Mouse (Mus musculus) heart, postnatal 10 days (tissue): Measurements from ENCODE around the gene Psmd11. TPM values are rescaled to one million over a fixed set of nuclear protein-coding genes. Genes with fewer than 3 reads are reported as not detected.
"Not testable (repeated sequence)": the region's sequence is repeated elsewhere in the genome, so short reads cannot be mapped to it uniquely, and the experiment has no call there.

Experiments used
- DNase-seq, 2 experiments: peaks; one replicate each; pipeline ENCODE4 v3.0.0; 2021
- intact Hi-C: fragments of 180-260 bp; cut with DNase I; formaldehyde crosslinking; loops from one replicate; pipeline ENCODE4 v1.15.1; 2025
- total RNA-seq, 2 experiments: library from RNA; stranded (reverse); gene quantifications; 2 replicates each; pipeline ENCODE4 v1.2.3; 2021

Psmd11 gene
- 100 to 1,000 TPM; 109 to 117 TPM for total RNA-seq

GRCm38 (mm10) chr11:80428381-80429008 lies at the start of gene Psmd11:
Gene Psmd11, plus strand, starts transcription at chr11:80428615.
- intact Hi-C loops: loop anchor here (1.0 to 10.0 kb wide), 2 partner anchors 242 to 386 kb away; partner anchors contain the start of gene Tmem98
- peak; percentile 96 to 97 for DNase-seq

DNA sequence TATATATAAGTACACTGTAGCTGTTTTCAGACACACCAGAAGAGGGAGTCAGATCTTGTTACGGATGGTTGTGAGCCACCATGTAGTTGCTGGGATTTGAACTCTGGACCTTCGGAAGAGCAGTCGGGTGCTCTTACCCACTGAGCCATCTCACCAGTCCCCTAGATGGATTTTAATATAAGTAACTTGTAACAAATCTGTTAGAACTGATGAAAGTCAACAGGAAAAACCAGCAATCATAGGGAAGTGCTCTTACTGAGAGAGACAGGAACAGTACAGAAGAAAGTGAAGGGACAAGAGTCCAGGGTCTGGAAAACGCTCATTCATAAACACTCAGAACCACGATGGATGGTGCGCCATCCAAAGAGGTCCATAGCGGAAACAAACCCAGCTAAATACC lies 49.2 kb upstream of the Psmd11 start:
- DNase-seq: not testable (repeated sequence)

DNA sequence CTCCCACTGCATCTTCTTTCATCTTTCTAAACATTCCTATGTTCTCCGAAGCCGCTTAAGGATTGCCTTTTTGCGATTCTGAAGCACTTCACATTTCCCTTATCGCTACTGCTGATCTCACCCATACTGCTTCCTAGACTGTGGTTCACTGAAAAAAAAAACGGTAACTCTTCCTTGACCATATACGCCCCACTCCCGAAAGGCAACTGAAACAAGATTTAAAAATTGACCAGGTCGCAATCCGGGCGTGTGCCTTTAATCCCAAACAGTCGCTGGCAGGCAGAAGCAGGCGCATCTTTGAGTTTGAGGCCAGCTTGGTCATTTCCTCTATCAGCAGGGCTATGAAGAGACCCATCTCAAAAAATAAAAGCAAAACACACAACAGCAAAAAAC lies 45.8 kb upstream of the Psmd11 start:
- peak in 1 of 2 experiments; percentile 68 for DNase-seq
- intact Hi-C loops: no loop called here

More for the DNA sequence above, 49.2 kb upstream of the Psmd11 start:
- intact Hi-C loops: not testable (repeated sequence)

- intact Hi-C loops: no loop called here
- DNase-seq: peak; percentile 99
Observed at GRCm38 (mm10) chr11:80383019-80383625, 45.3 kb upstream of the Psmd11 start, which contains the start of gene Zfp207. Gene Zfp207, plus strand, starts transcription at chr11:80383279.

- intact Hi-C loops: no loop called here
- DNase-seq: no peak
Observed at GRCm38 (mm10) chr11:80383626-80384046, 44.8 kb upstream of the Psmd11 start.

DNA sequence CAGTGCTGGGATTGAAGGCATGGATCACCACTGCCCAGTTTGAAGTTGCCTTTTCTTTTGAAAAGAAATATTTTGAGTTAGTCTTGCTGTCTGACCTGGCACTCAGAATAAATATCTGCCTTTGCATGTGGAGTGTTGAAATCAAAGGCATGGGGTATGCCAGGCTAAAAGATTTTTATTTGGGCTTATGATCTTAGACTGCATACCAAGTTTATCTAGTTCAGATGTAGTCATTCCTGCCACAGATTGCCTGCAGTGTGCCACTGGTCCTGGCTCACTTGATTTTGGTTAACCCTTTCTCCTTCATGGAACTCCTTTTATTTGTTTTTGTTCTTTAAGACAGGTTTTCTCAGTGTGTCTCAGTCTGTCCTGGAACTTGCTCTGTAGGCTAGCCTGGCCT lies 44.0 kb upstream of the Psmd11 start:
- DNase-seq: peak in 1 of 2 experiments; percentile 17
- intact Hi-C loops: no loop called here

DNA sequence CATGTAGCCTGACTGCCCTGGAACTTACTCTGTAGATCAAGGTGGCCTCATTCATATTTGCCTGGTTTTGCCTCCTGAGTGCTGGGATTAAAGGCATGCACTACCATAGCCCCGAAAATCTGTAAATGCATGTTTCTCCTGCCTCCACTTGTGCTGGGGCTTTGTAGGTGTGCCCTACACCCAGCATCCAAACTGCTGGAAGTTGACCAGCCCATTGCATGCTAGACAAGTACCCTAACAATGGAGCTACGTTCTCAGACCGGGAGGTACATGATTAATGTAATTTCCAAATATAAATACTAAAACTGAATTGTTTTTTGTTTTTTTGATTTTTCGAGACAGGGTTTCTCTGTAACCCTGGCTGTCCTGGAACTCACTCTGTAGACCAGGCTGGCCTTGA lies 43.4 kb upstream of the Psmd11 start:
- intact Hi-C loops: no loop called here
- no peak for DNase-seq

- intact Hi-C loops: no loop called here
- no peak for DNase-seq
Observed at GRCm38 (mm10) chr11:80386790-80387189, 41.6 kb upstream of the Psmd11 start.

DNA sequence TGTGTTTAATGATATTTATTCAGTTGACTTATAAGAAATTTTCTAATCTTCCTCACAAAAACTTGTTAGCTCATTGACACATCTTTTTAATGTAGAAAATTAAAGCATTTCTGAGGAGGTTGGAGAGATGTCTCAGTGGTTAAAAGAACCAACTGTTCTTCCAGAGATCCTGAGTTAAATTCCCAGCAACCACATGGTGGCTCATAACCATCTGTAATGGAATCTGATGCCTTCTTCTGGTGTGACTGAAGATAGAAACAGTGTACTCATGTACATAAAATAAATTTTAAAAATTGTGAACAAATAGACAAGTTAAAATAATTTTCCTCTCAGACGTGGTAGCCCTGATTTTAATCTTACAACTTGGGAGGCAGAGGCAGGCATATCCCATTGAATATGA lies 38.5 kb upstream of the Psmd11 start:
- intact Hi-C loops: no loop called here
- DNase-seq: no peak

DNA sequence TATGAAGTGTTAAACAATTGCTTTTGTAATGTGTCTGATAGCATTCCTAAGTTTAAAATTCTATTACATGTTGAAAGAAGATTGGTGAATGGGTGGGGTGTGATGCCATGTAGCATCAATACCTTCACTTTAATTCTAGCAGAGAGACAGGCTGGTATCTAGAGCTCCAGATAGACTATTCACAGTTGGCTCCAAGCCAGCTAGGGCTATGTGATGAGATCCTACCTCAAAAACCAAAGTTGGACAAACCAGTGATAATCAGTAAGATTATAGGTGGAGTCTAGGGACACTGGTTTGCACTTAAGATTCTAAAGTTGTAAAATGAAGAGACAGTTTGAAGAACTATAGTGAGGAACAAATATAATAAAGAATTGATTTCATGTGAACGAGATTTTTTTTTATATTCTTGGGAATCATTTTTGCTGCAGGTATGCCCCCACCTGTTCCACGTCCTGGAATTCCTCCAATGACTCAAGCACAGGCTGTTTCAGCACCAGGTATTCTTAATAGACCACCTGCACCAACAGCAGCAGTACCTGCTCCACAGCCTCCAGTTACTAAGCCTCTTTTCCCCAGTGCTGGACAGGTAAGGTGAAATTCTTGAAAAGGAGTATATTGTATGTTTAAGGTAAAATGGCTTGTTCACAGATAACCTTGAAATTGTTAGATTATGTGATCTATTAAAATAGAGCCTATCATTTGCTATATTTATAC lies 36.9 kb upstream of the Psmd11 start:
- DNase-seq: no peak
- intact Hi-C loops: no loop called here

DNA sequence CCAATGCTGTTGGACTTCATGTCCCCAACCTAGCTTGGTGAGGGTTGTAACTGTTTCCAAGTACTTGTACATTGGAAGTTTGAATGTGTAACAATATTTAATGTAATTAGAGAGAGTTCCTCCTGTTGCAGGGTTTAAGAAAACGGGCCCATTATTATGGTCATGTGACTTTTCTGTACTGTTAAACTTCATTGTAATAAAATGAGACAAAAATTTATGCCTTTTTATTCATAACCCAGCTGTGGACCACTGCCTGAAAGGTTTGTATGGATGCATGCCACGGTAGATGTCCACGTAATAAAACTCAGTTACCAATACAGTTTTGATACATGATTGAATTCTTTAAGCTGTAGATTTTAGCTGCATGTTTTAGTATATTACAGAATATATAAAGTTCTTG lies 32.5 kb upstream of the Psmd11 start:
- no peak for DNase-seq
- intact Hi-C loops: no loop called here

DNA sequence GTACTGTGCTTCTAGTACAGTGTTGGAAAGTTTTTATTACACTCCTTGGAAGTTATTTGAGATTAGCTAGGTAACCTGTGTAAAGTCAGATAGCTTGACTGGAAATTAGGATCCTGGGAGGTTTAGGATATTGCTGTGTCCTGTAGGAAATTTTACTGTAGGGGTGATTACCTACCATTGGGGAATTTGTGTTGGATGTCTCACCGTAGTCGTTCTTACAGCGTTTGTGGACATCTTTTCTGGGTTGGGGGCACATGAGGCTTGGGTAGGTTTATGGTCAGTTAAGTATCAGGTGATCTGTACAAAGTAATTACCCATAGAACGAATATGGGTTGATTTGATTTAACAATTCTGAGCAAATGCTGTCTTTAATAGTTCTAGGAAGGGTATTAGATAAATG lies 31.8 kb upstream of the Psmd11 start:
- intact Hi-C loops: no loop called here
- DNase-seq: no peak

GRCm38 (mm10) chr11:80407878-80408277 lies 20.5 kb upstream of the Psmd11 start:
- intact Hi-C loops: not testable (repeated sequence)

DNA sequence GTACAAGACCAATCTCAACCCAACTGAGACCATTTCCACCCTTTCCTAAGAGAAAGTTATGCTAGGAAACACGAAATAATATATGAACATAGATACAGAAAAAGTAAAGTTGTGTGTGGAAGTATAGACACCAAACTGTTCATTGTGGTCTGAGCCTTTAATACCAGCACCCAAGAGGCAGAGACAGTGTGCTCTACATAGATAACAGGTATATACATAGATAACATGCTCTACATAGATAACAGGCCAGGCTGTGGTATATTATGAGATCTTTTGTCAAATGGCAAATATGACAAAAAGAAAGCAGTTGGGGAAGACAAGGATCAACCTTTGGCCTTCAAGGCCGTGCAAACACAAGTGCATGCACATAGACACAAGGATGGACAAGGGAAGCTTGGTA lies 18.0 kb upstream of the Psmd11 start:
- intact Hi-C loops: no loop called here

More at GRCm38 (mm10) chr11:80407878-80408277, 20.5 kb upstream of the Psmd11 start:
- not testable (repeated sequence) for DNase-seq

GRCm38 (mm10) chr11:80417085-80417484 lies 11.3 kb upstream of the Psmd11 start:
- DNase-seq: no peak
- intact Hi-C loops: no loop called here

More for the DNA sequence above, 18.0 kb upstream of the Psmd11 start:
- no peak for DNase-seq

DNA sequence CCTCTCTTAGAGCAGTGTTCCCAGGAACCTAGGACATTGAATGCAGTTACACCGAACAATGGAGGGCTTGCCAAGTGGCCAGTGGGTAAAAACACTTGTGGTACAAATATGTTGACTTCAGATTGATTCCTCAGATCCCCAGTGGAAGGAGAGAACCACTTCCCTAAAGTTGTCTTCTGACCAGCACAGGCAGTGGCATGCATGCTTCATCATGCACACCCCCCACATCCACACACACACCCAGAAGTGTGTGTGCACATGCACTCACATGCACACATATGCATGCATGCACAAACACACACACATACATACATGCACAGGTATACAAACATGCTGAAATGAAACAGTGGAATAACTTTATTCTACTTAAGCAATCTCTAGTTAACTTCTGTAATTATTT lies 8.7 kb upstream of the Psmd11 start:
- no peak for DNase-seq
- intact Hi-C loops: loop anchor here (10.0 kb wide), 1 partner anchor 395 kb away; the partner anchor contains the start of gene Tmem98

DNA sequence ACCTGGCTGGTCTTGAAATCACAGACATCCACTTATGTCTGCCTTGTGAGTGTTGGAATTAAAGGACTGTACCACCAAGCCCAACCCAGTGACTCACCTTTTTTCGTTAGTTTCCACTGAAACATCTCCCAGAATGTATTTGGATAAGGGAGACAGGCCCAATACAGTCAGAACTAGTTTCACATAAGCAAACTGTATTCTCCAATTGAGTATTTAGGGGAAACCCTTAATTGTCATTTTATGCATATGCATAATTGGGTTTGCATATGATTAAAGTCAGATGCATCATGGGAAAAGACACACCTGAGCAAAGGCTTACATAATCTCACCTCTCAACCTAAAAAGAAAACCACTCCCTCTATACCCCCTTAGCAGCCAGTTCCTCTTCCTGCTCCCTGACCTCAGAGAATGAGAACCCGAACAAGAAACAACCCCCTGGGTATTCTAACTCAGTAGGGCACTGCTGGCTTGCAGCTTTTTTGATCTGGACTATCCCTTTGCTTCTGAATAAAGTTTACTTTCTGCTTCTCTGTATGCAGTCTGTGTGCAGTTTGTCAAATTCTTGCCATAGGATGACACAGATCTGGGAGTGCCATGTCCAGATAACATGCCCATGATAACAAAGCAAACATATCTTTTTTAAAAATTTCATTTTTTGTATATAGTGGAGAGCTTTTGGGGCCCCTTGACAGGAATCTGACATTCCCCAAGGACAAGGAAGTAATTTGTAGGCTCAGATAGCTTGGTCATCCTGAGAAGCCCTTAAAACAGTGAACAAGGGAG lies 8.0 kb upstream of the Psmd11 start:
- DNase-seq: no peak
- intact Hi-C loops: loop anchor here (10.0 kb wide), 1 partner anchor 394 kb away; the partner anchor contains the start of gene Tmem98

- DNase-seq: no peak
Observed at GRCm38 (mm10) chr11:80421421-80422047, 6.9 kb upstream of the Psmd11 start.

DNA sequence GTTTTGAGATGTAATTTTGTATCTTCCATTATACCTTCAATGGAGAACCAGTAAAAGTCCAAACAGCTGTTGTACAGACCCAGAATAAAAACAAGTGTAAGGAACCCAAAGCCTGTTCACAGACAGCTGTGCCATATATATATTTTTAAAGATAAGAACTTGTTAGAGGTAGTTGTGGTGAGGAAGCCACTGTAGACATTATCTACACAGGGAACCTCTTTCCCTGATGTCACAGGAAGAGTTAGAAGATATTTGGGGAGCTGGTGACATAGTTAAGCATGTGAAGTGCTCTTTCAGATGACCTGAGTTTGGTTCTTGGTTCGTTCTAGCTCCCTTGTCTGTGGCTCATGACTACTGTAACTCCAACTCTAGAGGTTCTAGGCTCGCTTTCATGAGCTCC lies 3.7 kb upstream of the Psmd11 start:
- intact Hi-C loops: loop anchor here (10.0 kb wide), 1 partner anchor 390 kb away; the partner anchor contains the start of gene Tmem98
- DNase-seq: no peak

More at GRCm38 (mm10) chr11:80421421-80422047, 6.9 kb upstream of the Psmd11 start:
- intact Hi-C loops: loop anchor here (10.0 kb wide), 1 partner anchor 393 kb away; the partner anchor contains the start of gene Tmem98

- intact Hi-C loops: loop anchor here (10.0 kb wide), 1 partner anchor 389 kb away; the partner anchor contains the start of gene Tmem98
Observed at GRCm38 (mm10) chr11:80425247-80425778, 3.1 kb upstream of the Psmd11 start.

More at GRCm38 (mm10) chr11:80425247-80425778, 3.1 kb upstream of the Psmd11 start:
- DNase-seq: no peak
